Mouse (Mus musculus): Measurements from ENCODE around the gene Lama5. TPM values are rescaled to one million over a fixed set of nuclear protein-coding genes. Genes with fewer than 3 reads are reported as not detected.
"Not testable (repeated sequence)": the region's sequence is repeated elsewhere in the genome, so short reads cannot be mapped to it uniquely, and the experiment has no call there.

The Lama5 gene
- total RNA-seq, 2 experiments from 2014 or later: 0.09 TPM; not detected in 1

DNA sequence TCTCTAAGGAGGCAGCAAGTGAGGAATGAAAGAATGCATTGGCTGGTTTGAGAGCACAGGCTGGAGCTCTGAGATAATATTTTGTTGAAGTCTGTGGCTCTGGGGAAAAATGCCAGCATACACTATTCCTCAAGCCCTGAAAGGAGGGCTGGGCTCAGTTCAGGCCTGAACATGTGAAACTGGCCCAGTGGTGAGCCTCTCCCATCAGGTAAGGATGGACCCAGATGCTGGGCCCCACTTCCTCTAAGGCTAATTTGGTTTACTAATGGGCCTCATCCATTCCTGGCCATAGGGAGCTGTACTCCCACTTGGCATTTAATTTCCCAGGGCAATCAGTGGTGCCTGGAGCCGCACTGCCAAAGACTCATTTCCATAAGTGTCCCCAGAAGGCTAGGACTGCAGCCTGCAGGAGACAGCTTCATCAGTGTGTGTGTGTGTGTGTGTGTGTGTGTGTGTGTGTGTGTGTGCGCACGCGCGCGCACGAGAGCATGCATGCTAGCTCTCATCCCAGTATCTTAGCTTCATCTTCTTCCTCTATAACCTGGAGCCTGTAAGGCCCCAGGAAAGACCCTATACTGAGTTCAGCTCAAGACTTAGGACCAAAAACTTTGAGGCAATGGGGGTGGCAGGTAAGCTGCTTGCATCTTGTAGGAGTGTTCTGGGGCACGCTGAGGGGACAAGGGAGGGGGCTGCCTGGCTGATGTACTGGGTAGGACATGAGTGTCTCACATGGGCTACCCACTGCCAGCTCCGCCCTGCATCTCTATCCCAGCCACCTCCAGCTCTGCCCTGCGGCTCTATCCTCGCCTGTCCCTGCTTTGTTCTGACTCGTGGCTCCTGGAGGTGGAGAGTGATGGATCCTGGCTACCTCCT is 20.3 kb downstream of the Lama5 start:
- ATAC-seq (replicated peaks; ENCODE audit: low FRiP score, poor library complexity, severe bottlenecking): no peak

DNA sequence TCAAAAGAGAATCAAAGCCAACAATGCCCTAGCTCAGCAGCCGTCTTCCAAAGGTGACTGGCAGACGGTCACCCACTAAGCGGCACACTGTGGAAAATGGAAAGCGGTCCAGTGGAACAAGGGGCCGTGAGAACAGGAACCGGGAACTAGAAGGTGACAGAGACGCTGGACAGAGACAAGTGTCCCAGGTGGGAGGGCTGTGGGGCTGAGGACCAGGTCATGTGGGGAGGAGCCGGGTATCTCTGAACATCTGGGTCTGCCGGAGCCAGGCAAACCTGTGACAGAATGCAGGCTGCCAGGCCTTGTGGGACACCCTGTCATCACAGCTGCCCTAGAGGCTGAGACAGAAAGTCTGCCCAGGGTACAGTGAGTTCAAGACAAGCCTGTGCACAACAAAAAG is 21.2 kb downstream of the Lama5 start:
- no peak for ATAC-seq (replicated peaks; ENCODE audit: low FRiP score, poor library complexity, severe bottlenecking)

DNA sequence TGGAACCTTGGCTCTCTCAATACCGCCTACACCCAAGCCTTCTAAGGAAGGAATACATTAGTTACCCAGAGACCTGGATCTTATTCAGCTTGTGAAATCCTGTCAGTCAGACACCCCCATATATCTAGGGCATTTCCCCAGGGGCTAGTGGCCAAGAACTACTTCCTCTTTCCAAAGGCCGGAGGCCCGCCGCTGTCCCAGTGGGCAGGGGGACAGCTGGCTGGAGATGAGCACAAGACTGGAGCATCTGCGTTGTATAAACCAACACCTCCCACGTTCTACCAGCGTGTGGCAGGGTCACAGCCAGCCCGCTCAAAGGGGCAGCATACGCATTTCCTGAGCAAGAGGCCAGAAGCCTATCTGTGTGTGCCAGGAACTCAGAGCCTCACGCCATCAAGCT is 22.9 kb downstream of the Lama5 start:
- ATAC-seq (replicated peaks; ENCODE audit: low FRiP score, poor library complexity, severe bottlenecking): no peak

DNA sequence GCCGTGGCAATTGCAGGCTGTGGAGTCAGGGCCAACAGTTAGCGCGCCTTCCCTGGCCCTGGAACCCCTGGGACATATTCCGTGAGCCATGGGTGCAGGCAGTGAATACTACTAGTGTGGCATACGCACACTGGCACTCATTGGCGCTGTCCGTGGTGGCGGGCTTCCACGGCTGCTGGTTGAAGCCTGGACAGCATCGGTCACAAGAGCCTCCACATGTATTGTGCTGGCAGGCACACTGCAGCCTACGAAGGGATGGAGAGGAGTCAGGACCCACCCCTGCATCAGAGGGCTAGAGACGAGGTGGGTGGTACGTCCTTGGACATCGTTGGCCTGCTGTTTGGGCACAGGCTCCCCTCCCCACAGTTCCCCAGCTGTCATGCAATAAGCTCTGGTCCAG is 23.4 kb downstream of the Lama5 start:
- ATAC-seq (replicated peaks; ENCODE audit: low FRiP score, poor library complexity, severe bottlenecking): no peak

DNA sequence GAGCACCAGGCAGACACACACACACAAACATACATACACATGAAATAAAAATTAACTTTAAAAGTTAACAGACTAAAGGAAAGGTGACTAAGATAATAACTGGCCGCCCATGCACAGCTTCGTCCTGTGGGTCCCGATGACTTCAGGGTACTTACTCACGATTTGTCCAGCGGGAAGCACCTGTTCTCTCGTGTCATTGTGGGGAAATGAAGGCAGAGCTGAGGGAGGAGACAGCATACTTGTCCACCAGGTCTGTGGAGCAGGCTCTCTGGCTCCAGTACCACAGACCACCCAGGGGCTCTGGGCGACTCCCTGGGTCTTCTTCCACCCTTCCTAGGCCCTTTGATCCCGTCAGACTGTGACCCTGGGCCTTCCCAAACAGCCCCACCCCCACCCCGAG is 24.4 kb downstream of the Lama5 start:
- ATAC-seq (replicated peaks; ENCODE audit: low FRiP score, poor library complexity, severe bottlenecking): no peak

DNA sequence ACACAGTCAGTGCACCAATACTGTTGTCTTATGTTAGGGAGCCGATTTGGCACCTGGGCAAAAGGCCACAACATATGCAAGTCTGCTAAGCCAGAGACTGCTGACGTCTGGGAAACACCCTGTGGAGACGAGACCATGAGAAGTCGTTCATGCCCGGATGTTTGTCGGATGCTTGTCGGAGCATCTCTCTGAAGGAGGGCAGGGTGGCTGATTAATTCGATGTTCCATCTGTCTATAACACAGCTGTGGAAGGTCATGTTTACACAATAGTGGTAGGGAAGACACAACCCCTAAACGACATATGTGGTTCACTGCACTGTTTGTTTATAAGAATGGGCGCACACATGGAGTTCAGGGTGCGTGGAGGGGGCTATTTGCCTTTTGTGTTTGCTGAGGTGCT is 25.0 kb downstream of the Lama5 start:
- ATAC-seq (replicated peaks; ENCODE audit: low FRiP score, poor library complexity, severe bottlenecking): no peak

DNA sequence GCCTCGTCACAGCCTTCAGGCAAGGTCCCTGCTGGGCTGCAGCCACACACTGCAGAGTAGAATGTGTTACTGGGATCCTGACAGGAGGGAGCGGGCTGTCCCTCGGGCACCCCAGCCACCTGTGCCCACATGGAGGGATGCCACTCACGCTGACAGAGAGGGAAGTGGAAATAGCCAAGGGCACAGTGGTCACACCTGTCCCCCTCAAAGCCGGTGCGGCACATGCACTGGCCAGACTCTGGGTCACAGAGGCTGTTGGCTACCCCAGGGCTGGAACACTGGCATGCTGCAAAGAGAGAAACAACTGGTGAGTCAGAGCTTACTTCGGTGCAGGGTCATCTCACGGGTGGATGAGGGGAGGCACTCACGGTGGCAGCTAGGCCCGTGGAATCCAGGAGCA is 26.9 kb downstream of the Lama5 start:
- no peak for ATAC-seq (replicated peaks; ENCODE audit: low FRiP score, poor library complexity, severe bottlenecking)

DNA sequence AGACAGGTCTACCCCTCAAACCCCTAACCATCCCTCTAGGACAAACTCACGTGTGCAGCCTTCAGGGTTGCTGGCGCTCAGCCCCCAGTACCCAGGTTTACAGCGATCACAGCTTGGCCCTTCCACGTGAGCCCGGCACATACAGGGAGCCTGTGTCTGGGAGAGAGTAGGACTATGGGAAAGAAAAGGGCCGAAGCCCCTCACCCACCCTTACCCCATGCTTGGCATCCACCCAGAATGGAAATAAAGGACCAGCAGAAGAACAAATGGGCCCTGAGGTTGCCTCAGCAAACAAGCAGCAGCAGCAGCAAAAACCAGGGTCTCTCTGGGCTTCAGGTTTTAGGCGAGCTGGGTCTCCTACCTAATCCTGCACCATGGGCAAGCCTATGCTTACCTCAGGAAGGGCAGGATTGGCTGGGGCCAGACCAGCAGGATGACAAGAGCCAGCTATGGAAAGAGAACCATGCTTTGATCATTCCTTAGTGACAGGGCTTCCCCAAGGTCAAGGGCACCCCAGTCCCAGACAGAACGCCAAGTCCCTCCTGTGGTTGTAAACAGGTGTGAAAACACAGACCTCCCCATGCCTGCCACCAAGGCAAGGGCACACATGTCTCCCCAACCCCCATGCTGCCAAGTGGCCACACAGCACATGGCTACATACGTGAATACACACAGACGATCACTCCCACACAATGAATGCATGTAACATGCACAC is 28.2 kb downstream of the Lama5 start:
- no peak for ATAC-seq (replicated peaks; ENCODE audit: low FRiP score, poor library complexity, severe bottlenecking)

DNA sequence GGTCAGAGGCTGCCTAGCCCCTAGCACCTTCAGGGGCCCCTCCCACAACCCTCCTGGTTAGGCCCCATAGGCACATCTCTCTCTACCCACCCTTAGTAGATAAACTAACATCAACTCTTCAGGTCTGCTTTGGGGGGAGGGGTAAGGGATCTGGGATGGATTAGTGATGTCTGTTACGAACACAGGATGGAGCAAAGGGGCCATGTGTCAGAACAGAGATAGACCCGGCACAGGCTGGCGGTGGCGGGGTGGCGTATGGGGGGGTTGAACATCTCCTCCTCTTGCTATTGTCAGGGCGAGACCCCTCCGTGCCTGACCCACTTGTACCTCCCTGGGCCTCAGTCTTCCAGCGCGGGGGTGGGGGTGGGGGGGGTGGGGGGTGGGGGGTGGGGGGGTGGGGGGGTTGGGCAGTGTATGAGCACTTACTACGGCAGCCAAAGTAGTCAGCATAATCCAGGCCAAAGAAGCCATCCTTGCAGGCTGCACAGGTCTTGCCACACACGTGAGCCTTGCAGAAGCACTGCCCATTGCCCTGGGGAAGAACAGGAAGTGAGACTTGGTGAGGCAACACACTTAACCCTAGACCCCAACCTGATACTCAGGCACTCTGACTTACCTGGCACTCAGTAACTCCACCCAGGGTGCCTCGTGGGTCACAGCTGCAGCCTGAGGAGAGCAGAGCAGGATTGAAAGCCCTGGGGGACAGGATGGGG is 28.9 kb downstream of the Lama5 start:
- ATAC-seq (replicated peaks; ENCODE audit: low FRiP score, poor library complexity, severe bottlenecking): no peak

DNA sequence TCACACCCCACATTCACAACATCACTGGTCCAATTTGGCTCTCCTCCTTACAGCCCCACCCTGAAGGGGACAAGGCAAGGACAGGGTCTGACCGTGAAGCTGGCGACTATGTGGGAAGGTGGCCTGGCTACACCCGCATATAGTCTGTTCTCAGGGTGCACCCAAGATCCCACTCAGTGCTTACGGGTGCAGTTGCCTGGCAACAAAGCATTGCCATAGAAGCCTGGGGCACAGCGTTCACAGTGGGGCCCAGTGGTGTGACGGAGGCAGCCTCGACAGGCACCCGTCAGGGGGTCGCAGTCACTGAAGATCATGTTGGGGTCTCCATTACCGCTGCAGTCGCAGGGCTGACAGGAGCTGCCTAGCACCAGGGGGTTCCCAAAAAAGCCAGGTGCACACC is 38.3 kb downstream of the Lama5 start:
- ATAC-seq (replicated peaks; ENCODE audit: low FRiP score, poor library complexity, severe bottlenecking): no peak

DNA sequence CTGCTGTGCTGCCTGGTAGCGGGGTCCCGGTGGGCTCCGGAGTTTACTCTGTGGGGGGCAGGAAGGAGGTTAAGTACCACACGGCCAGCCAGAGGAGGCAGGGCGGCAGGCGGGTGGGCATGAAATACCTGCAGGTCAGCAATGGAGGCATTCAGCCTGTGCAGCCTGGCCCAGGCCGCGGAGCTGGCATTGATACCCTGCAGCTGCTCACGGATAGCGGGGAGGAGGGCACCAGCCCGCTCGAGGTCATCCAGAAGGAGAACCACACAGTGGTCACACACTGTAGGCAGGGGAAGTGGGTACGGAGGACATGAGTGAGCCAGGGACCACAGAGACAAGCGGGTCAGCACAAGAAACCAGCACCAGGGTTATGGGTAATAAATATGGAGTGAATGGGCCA is 40.0 kb downstream of the Lama5 start:
- ATAC-seq (replicated peaks; ENCODE audit: low FRiP score, poor library complexity, severe bottlenecking): no peak

DNA sequence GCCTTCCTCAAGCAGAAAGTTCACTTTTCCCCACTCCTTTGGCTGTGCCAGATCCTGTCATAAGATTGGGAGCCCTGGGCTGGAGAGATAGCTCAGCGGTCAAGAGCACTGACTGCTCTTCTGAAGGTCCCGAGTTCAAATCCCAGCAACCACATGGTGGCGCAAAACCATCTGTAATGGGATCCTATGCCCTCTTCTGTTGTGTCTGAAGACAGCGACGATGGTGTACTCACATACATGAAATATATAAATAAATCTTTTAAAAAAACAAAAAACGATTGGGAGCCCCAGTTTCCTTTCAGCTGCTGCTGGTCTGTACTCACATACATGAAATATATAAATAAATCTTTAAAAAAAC is 40.9 kb downstream of the Lama5 start:
- no peak for ATAC-seq (replicated peaks; ENCODE audit: low FRiP score, poor library complexity, severe bottlenecking)

DNA sequence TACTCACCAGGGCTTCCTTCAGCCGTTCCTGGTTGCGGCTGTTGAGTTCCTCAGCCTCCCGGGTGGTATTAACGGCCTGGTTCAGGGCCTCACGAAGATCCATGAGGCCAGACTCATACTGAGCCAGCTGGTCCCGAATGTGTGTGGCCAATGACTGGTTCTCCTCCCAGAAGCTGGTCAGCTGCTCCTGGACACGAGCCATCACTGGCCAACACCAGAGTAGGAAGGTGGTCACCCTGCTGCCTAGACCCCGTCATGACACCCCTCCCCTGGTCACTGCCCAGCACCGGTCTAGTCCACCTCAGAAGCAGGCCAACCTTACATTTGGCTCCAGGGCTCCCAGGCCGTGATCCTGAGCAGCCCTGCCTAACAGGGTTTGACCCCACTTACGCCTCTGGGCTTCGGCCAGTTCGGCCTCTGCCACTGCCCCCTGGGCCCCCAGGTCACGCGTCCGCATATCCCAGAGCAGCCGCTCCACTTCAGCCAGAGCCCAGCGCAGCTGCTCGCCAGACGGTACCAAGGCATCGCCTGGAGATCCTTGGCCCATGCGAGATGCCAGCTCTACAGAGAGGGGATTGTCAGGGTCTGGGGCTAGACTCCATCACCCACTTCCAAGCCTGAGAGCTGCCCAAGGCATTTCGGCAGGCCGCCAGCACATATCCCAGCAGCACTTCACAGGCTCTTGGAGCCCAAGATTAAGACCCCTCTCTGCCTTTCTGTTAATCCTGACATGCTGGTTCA is 41.5 kb downstream of the Lama5 start:
- no peak for ATAC-seq (replicated peaks; ENCODE audit: low FRiP score, poor library complexity, severe bottlenecking)

DNA sequence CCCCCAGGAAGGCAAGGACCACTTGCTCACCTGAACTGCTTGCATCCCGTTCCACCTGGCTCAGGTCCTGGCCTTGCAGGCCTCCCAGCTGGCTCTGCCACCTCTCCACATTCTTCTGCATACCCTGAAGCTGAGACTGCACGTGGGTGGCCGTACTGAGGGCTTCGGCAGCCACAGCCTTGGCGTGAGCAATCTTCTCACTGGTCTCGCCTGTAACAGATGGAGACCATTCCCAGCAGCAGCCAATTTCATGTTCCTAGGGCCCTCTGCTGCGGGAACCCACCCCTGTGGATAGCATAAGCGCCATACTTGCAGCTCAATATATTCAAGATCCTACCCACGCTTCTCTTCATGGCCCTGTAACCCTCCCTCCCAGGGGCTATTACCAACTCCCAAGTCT is 44.1 kb downstream of the Lama5 start:
- no peak for ATAC-seq (replicated peaks; ENCODE audit: low FRiP score, poor library complexity, severe bottlenecking)

DNA sequence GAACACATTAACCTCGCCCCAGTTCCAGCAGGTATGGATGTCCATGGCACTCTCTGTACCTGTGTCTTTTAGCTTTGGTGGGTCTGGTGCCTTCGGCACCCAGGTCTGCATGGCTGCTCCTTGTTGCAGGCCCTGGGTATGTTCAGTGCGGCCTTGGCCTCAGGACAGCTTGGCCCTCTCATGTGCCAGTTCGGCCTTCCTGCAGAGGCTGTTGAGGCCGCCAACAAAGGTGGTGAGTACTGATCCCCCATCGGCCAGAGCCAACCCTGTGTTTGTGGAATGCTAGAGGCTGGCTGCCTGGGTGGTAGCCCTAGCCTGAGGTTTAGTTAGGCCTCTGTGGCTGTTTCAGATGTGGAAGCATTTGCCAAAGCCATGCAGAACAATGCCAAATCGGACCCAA is 49.9 kb downstream of the Lama5 start:
- no peak for ATAC-seq (replicated peaks; ENCODE audit: low FRiP score, poor library complexity, severe bottlenecking)

DNA sequence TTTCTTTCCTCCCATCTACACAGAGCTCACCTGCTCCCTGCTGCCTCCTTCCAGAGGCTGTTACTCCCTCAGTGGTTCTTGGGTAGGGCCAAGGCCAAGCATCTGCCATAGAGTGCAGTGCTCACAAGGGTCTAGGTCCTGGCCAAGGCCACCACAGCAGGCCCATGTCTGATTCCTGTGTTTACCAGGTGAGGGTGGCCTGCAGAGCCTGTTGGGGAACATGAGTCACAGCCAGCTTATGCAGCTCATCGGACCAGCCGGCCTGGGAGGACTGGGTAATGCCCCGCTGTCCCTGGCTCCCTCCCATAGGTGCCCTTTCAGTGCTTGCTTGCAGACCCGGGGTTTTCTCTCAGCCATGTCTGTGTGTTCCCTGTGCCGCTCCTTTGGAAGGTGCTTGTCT is 51.5 kb downstream of the Lama5 start:
- no peak for ATAC-seq (replicated peaks; ENCODE audit: low FRiP score, poor library complexity, severe bottlenecking)

DNA sequence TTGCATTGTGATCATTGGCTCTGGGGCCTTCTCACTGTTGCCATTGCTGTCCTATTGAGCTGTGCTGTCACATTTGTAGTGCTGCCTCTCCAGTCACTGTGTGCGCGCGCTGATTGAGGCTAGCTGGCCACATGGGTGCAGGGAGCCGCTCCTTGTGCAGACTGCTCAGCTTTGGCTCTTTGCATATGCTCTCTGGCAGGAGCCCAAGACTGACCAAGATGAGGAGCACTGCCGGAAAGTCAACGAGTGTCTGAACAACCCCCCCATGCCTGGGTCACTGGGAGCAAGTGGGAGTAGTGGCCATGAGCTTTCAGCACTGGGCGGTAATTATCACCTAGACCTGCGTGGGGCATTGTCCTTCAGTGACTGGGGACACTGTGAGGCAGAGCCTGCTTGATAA is 51.9 kb downstream of the Lama5 start:
- ATAC-seq (replicated peaks; ENCODE audit: low FRiP score, poor library complexity, severe bottlenecking): not testable (repeated sequence)

DNA sequence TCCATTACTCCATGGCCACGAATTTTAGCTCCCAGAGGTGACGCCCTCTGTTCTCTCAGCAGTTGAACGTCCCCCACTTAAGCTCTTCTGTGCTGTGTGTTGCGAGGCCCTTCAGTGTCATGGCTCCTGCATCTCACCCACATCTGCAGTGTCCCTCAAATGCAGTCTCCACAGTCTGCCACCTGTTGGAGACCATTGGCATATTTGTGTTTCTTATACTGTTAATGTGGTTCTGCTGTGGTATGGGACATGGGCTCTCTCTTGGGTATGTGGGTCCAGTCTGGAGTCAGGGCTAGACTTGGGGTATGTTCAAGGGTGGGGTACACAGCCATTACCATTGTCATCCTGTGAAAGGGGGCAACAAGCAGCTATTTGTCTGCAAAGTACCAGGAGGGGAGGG is 52.5 kb downstream of the Lama5 start:
- no peak for ATAC-seq (replicated peaks; ENCODE audit: low FRiP score, poor library complexity, severe bottlenecking)

DNA sequence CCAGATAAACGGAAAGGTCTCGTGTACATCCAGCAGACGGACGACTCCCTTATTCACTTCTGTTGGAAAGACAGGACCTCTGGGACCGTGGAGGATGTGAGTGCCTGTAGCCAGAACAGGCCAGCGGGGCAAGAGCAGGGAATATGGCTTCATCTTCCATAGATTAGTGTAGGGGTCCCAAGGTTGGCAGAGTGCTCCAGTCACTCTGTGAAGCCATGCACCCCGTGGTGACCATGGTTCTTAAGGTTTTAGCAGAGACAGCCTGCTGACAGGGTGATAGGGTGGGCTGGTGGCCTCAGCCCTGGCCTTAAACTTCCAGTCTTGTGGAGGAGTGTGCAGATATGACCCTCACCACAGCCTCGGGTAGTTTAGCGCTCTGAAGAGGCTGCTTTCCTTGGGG is 53.5 kb downstream of the Lama5 start:
- ATAC-seq (replicated peaks; ENCODE audit: low FRiP score, poor library complexity, severe bottlenecking): 0 out of 2 replicates have a peak, but pooled peaks have one; percentile 7

DNA sequence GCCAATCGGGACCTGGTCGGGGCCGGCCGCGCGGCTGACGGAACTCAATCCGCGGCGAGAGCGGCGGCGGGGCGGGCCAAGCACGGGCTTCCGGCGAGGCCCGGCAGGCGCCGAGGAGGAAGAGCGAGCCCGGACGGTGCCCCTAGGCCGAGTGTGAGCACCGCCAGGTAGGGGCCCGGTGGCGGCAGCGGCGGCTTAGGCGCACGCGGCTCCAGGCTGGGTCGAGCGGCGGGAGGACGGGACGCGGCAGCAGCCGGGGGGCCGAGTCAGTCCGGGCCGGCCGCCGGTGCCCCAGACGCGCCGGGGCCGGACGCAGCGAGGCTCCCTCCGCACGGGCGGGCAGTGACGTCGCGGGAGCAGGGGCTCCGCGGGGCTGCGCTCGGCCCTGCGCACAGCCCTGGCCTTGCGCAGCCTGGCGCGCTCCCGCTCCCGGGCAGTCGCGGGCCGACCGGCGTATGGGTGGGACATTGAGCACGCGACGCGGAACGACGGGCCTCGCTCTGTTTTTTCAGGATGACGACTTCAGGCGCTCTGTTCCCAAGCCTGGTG is 54.1 kb downstream of the Lama5 start:
- peak; percentile 32 for ATAC-seq (replicated peaks; ENCODE audit: low FRiP score, poor library complexity, severe bottlenecking)

All from erythroblast, adult 5-6 weeks (primary cell).